13 mouse cellular contexts compared by ENCODE assay signal in the genomic region with DNA sequence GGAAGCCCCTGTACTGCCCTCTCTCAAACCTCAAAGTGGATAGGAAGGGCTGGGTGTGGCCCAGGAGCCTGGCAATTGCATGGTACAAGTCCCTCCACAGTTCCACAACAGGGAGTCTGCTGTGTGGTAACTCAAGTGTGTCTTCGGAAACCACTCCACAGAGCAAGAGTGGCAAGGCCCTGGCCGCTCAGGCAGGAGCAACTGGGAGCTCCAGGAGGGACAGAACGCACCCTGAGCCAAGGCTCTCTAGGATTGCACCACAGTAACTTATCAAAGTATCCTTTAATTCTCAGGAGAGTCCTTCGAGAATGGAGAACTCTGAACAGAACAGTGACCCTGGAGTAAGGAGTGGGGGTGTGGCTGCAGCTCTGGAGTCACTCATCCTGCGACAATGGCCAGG. TPM values are rescaled to one million over a fixed set of nuclear protein-coding genes. Genes with fewer than 3 reads are reported as not detected.
DNase-seq lines count a peak whose midpoint lies in the region; ATAC-seq and TF ChIP-seq lines count a peak whose summit lies in the region.
"Had no signal": no experiment of that assay in that cellular context is flagged by ENCODE, and none has a peak within 500 bp of the region (broad histone marks: within the 10 kb centered on the region; RNA-seq: fewer than 3 reads in every experiment).

No protein-coding gene starts in this region.

- TF ChIP-seq CTCF in spleen, adult 2 months (IDR thresholded peaks at IDR 0.05; ENCODE audit: extremely low read depth, insufficient read depth, insufficient read length, insufficient replicate concordance) = no peak
- no peak for TF ChIP-seq CTCF in stomach, postnatal 0 days (IDR thresholded peaks at IDR 0.05; ENCODE audit: low read depth)

- peak overlapping the region; percentile 22; the same call in 1 of the 2 replicates for H3K27ac ChIP-seq in heart, embryonic 11.5 days (ENCODE audit: low read depth, low read length)
- 0 out of 2 replicates have a peak overlapping the region, but pooled peaks have one; percentile 76 for H3K27ac ChIP-seq in kidney, embryonic 15.5 days
- peak overlapping the region; percentile 33; the same call in 1 of the 2 replicates for H3K27ac ChIP-seq in spleen, adult 2 months (ENCODE audit: insufficient read depth, low read length)
- H3K27ac ChIP-seq in stomach, postnatal 0 days (replicated peaks) = peak overlapping the region; percentile 45; the same call in 1 of the 2 replicates
- H3K27ac ChIP-seq: forebrain, embryonic 15.5 days; liver, embryonic 14.5 days; midbrain, embryonic 12.5 days had no signal

- no peaks in the 10 kb centered on the region for H3K9me3 ChIP-seq in heart, embryonic 11.5 days (replicated peaks; ENCODE audit: control insufficient read depth, low read length)
- no peaks in the 10 kb centered on the region for H3K9me3 ChIP-seq in kidney, embryonic 15.5 days (replicated peaks)
- H3K9me3 ChIP-seq in stomach, postnatal 0 days (ENCODE audit: control insufficient read depth, low read length) = no peaks in the 10 kb centered on the region
- H3K9me3 ChIP-seq: forebrain, embryonic 15.5 days; midbrain, embryonic 12.5 days had no signal

- H3K9ac ChIP-seq in heart, embryonic 11.5 days (ENCODE audit: low read depth, low read length) = peak overlapping the region; percentile 39; the same call in 1 of the 2 replicates
- no peak overlapping the region for H3K9ac ChIP-seq in kidney, embryonic 15.5 days
- H3K9ac ChIP-seq in stomach, postnatal 0 days (ENCODE audit: low read length) = no peak overlapping the region
- H3K9ac ChIP-seq: forebrain, embryonic 15.5 days; liver, embryonic 14.5 days; midbrain, embryonic 12.5 days had no signal

- no peak for ATAC-seq in heart, embryonic 11.5 days (replicated peaks; ENCODE audit: insufficient number of reproducible peaks, low FRiP score, low TSS enrichment)
- ATAC-seq in kidney, embryonic 15.5 days (replicated peaks; ENCODE audit: low FRiP score) = no peak
- ATAC-seq in stomach, postnatal 0 days (ENCODE audit: low FRiP score, low TSS enrichment) = no peak
- ATAC-seq: forebrain, embryonic 15.5 days had no signal

- no peak for TF ChIP-seq POLR2A in spleen, adult 2 months (IDR thresholded peaks at IDR 0.05; ENCODE audit: low read depth, low read length)

- H3K27me3 ChIP-seq in heart, embryonic 11.5 days (ENCODE audit: control insufficient read depth, insufficient read depth, low read length) = no peaks in the 10 kb centered on the region
- H3K27me3 ChIP-seq in kidney, embryonic 15.5 days = no peaks in the 10 kb centered on the region
- H3K27me3 ChIP-seq in spleen, adult 2 months (ENCODE audit: control insufficient read depth, insufficient read depth, low read length) = no peaks in the 10 kb centered on the region
- no peaks in the 10 kb centered on the region for H3K27me3 ChIP-seq in stomach, postnatal 0 days (ENCODE audit: control insufficient read depth, insufficient read depth, low read length)
- H3K27me3 ChIP-seq: forebrain, embryonic 15.5 days; midbrain, embryonic 12.5 days had no signal

- peaks cover 44% of the 10 kb centered on the region for H3K4me1 ChIP-seq in heart, embryonic 11.5 days (ENCODE audit: control insufficient read depth, insufficient read depth, low read length)
- H3K4me1 ChIP-seq in kidney, embryonic 15.5 days = peaks cover 46% of the 10 kb centered on the region
- H3K4me1 ChIP-seq in spleen, adult 2 months (ENCODE audit: control insufficient read depth, insufficient read depth, insufficient read length) = peaks cover 48% of the 10 kb centered on the region
- peaks cover 14% of the 10 kb centered on the region; the same call in 1 of the 2 replicates for H3K4me1 ChIP-seq in stomach, postnatal 0 days (replicated peaks; ENCODE audit: control insufficient read depth, insufficient read depth)

- DNase-seq in heart, adult 11 months = no peak
- DNase-seq in kidney, adult 11 months = no peak
- DNase-seq in spleen, adult 2 months (ENCODE audit: low read depth in 1 of 2, low spot score in 2 of 2) = no peak
- no peak for DNase-seq in spleen, postnatal 4 days (ENCODE audit: low spot score in 2 of 2)
- DNase-seq in stomach, postnatal 0 days (ENCODE audit: low spot score) = no peak
- DNase-seq in natural killer cell, adult 2 months (ENCODE audit: low spot score in 2 of 2) = no peak
- DNase-seq: cerebellum, postnatal 14 days; right cerebral cortex, postnatal 14 days had no signal

- H3K4me2 ChIP-seq in heart, embryonic 11.5 days = no peak overlapping the region
- H3K4me2 ChIP-seq in kidney, embryonic 15.5 days = no peak overlapping the region
- no peak overlapping the region for H3K4me2 ChIP-seq in stomach, postnatal 0 days (replicated peaks; ENCODE audit: low read depth)
- H3K4me2 ChIP-seq: forebrain, embryonic 15.5 days; midbrain, embryonic 12.5 days had no signal

- peaks cover 22% of the 10 kb centered on the region for H3K36me3 ChIP-seq in heart, embryonic 11.5 days (ENCODE audit: control insufficient read depth, insufficient read depth, low read length)
- H3K36me3 ChIP-seq in kidney, embryonic 15.5 days = peaks cover 43% of the 10 kb centered on the region
- H3K36me3 ChIP-seq in spleen, adult 2 months (ENCODE audit: control insufficient read depth, insufficient read depth, low read length) = peaks cover 40% of the 10 kb centered on the region
- peaks cover 18% of the 10 kb centered on the region for H3K36me3 ChIP-seq in stomach, postnatal 0 days (ENCODE audit: control insufficient read depth, insufficient read depth, low read length)

- no peak overlapping the region for H3K4me3 ChIP-seq in heart, embryonic 11.5 days (ENCODE audit: low read depth, low read length)
- no peak overlapping the region for H3K4me3 ChIP-seq in kidney, embryonic 15.5 days (replicated peaks)
- no peak overlapping the region for H3K4me3 ChIP-seq in spleen, adult 2 months (ENCODE audit: extremely low read depth, insufficient read depth, insufficient read length)
- no peak overlapping the region for H3K4me3 ChIP-seq in stomach, postnatal 0 days (ENCODE audit: low read depth, low read length)
- H3K4me3 ChIP-seq: forebrain, embryonic 15.5 days; midbrain, embryonic 12.5 days had no signal

- TF ChIP-seq EP300 in stomach, postnatal 0 days (optimal IDR thresholded peaks at IDR 0.05) = no peak

- WGBS in heart, embryonic 11.5 days (ENCODE audit: insufficient replicate concordance) = 88% methylated on average over 5 of the region's 5 CpGs
- WGBS in kidney, embryonic 15.5 days = 89% methylated on average over 5 of the region's 5 CpGs
- WGBS in spleen, adult 2 months = 90% methylated on average over 5 of the region's 5 CpGs
- WGBS in stomach, postnatal 0 days = 88% methylated on average over 5 of the region's 5 CpGs

RNA-seq across cellular contexts. Expression of a gene that starts 3.9 kb away (rescaled TPM):
- 160 and 182 TPM in 2 replicates for polyA plus RNA-seq in heart, embryonic 11.5 days (2014; fragmentation: Nextera tagmentation; extraction: Ambion mirVana)
- polyA plus RNA-seq in kidney, embryonic 15.5 days (2015; fragmentation: Nextera tagmentation; extraction: Ambion mirVana) = 235 and 243 TPM in 2 replicates
- polyA plus RNA-seq in spleen, adult 2 months (2012; rRNA removed) = 139 and 182 TPM in 2 replicates
- 121 and 122 TPM in 2 replicates for polyA plus RNA-seq in stomach, postnatal 0 days (2015; fragmentation: Nextera tagmentation; extraction: Ambion mirVana)

RNA-seq across cellular contexts. Expression of a gene that starts 11.3 kb away (rescaled TPM):
- polyA plus RNA-seq in heart, embryonic 11.5 days (2014; fragmentation: Nextera tagmentation; extraction: Ambion mirVana) = 711 and 729 TPM in 2 replicates
- polyA plus RNA-seq in kidney, embryonic 15.5 days (2015; fragmentation: Nextera tagmentation; extraction: Ambion mirVana) = 581 and 603 TPM in 2 replicates
- 238 and 259 TPM in 2 replicates for polyA plus RNA-seq in spleen, adult 2 months (2012; rRNA removed)
- polyA plus RNA-seq in stomach, postnatal 0 days (2015; fragmentation: Nextera tagmentation; extraction: Ambion mirVana) = 435 and 445 TPM in 2 replicates

RNA-seq across cellular contexts. Expression of a gene that starts 19.2 kb away (rescaled TPM):
- 6.2 and 7.5 TPM in 2 replicates for polyA plus RNA-seq in heart, embryonic 11.5 days (2014; fragmentation: Nextera tagmentation; extraction: Ambion mirVana)
- 8.7 and 10.0 TPM in 2 replicates for polyA plus RNA-seq in kidney, embryonic 15.5 days (2015; fragmentation: Nextera tagmentation; extraction: Ambion mirVana)
- 492 and 574 TPM in 2 replicates for polyA plus RNA-seq in spleen, adult 2 months (2012; rRNA removed)
- polyA plus RNA-seq in stomach, postnatal 0 days (2015; fragmentation: Nextera tagmentation; extraction: Ambion mirVana) = 2.0 TPM in 2 replicates

RNA-seq across cellular contexts. Expression of a gene that starts 39.4 kb away (rescaled TPM):
- 2.1 and 2.8 TPM in 2 replicates for polyA plus RNA-seq in heart, embryonic 11.5 days (2014; fragmentation: Nextera tagmentation; extraction: Ambion mirVana)
- 3.9 and 4.5 TPM in 2 replicates for polyA plus RNA-seq in kidney, embryonic 15.5 days (2015; fragmentation: Nextera tagmentation; extraction: Ambion mirVana)
- polyA plus RNA-seq in spleen, adult 2 months (2012; rRNA removed) = 50.4 and 64.5 TPM in 2 replicates
- 2.6 and 3.2 TPM in 2 replicates for polyA plus RNA-seq in stomach, postnatal 0 days (2015; fragmentation: Nextera tagmentation; extraction: Ambion mirVana)

RNA-seq across cellular contexts. Expression of a gene that starts 47.3 kb away (rescaled TPM):
- polyA plus RNA-seq in heart, embryonic 11.5 days (2014; fragmentation: Nextera tagmentation; extraction: Ambion mirVana) = 405 and 420 TPM in 2 replicates
- polyA plus RNA-seq in kidney, embryonic 15.5 days (2015; fragmentation: Nextera tagmentation; extraction: Ambion mirVana) = 253 and 292 TPM in 2 replicates
- 297 and 409 TPM in 2 replicates for polyA plus RNA-seq in spleen, adult 2 months (2012; rRNA removed)
- 236 and 245 TPM in 2 replicates for polyA plus RNA-seq in stomach, postnatal 0 days (2015; fragmentation: Nextera tagmentation; extraction: Ambion mirVana)

Comparison
In these comparisons a context has a peak if more than half of its experiments do, and no peak if none do; other contexts are left out.
1. H3K27ac ChIP-seq: peak in every context shown above with its lines; median percentile 76 in kidney, embryonic 15.5 days; 45 in stomach, postnatal 0 days; 33 in spleen, adult 2 months; 22 in heart, embryonic 11.5 days.
2. RNA of a gene that starts 19.2 kb away (polyA plus RNA-seq): 492 to 574 TPM in spleen, adult 2 months; 8.7 to 10.0 TPM in kidney, embryonic 15.5 days, 6.2 to 7.5 TPM in heart, embryonic 11.5 days and 2.0 TPM in stomach, postnatal 0 days; every median in the first group is over 10 times any median in the second.